Mouse (Mus musculus) Patski (cell line): ENCODE results near the gene F2r. TPM values are rescaled to one million over a fixed set of nuclear protein-coding genes. Genes with fewer than 3 reads are reported as not detected.

ENCODE experiments used
- ATAC-seq: fragments of 100-300 bp; one replicate; pipeline ENCODE4 v1.8.0; 2021
- CTCF ChIA-PET: fragments of 350-600 bp; sonication (Branson Sonifier 250); formaldehyde crosslinking; loops from one replicate; lab custom pipeline; 2022; ENCODE audit warnings: inconsistent platforms; lab: Charles Lee
- POLR2A ChIA-PET: fragments of 350-600 bp; sonication (Branson Sonifier 250); formaldehyde crosslinking; loops from one replicate; lab custom pipeline; 2022; ENCODE audit warnings: antibody characterized with exemption, inconsistent platforms; lab: Charles Lee
- DNase-seq: peaks from one replicate; pipeline ENCODE4 v3.0.0-alpha.2; 2011; ENCODE audit warnings: low read depth, low spot score
- H3K27me3 ChIP-seq: fragments of 371-371 bp; one replicate; pipeline ENCODE4 v1.5.1; 2021
- CTCF ChIP-seq: fragments of 100-300 bp; IDR thresholded peaks from one replicate; pipeline ENCODE4 v1.5.1; 2021
- in situ Hi-C: fragments of 300-500 bp; cut with MboI; formaldehyde crosslinking; loops from 3 replicates; pipeline ENCODE4 v1.11.1; 2018; ENCODE audit warnings: low pct_unique_long_range_greater_than_20kb, mixed read lengths
- polyA plus RNA-seq: library from polyadenylated mRNA; unstranded; gene quantifications from one replicate; pipeline ENCODE4 v1.2.3, GENCODE M21; 2021

Gene F2r
- polyA plus RNA-seq, 1 experiment from 2014 or later: 168 TPM

DNA sequence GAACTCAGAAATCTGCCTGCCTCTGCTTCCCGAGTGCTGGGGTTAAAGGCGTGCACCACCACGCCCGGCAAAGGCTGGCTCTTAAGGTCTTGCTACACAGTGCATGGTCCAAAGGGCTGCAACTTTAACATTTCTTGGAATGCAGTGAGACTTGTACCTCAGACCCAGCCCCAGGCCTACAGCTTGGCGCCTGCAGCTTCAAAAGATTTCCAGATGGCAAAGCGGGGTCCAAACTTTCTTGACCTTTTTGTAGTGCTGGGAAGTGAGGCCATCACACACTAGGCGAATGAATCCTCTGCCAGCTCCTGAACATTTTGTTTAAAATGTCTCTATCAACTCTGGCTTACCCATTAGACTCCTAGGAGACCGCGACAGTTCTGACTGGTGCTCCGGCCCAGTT, 20.7 kb downstream of the F2r start:
- no peaks in the 10 kb centered on the region for H3K27me3 ChIP-seq
- POLR2A ChIA-PET: interaction anchor here (0.6 kb wide), 1 partner anchor 33 kb away, joined by 3 read pairs; no protein-coding TSS in a partner anchor
- ATAC-seq (no peak), DNase-seq (no peak)
- CTCF ChIA-PET: no interaction called here
- no peak for TF ChIP-seq CTCF
- in situ Hi-C loops: no loop called here

DNA sequence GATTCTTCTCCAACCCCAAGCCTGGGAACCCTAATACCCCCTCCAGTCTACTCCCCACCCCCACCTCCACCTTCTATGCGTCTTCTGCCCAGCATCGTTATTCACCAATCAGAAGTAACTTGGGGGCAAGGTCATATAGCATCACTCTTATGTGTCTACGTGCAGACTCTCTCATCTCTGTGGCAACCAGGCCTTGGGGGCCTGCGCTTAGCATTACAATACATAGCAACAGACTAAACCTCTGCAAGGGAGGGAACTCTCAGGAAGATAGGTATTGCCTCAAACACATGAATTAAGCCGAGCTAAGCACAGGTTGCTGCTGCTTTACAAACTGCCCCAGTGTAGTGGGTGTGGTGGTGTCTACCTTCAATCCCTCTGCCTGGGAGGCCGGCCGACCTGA, 21.6 kb downstream of the F2r start:
- POLR2A ChIA-PET: no interaction called here
- ATAC-seq (no peak), DNase-seq (no peak)
- no peaks in the 10 kb centered on the region for H3K27me3 ChIP-seq
- TF ChIP-seq CTCF: no peak
- in situ Hi-C loops: no loop called here
- CTCF ChIA-PET: interaction anchor here (0.5 kb wide), 1 partner anchor 522 kb away, joined by 3 read pairs; no protein-coding TSS in a partner anchor

DNA sequence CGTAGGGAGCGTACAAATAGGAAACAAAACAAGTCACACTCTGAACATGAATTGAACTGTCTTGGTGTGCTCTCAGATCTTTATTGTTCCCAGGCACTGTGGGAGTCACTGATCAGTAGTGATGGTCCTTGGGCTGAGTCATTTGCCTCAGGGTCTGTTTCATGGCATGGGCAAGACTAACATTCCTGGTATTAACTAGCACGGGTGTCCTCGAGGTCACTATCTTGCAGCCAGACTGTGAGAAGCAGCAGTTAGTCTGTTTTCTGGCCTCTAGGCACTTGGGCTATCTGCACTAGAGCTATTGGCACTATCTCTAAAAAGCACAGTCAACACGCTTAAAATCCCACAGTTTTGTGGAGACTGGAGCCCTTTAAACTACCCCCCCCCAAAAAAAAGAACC, 22.4 kb downstream of the F2r start:
- POLR2A ChIA-PET: no interaction called here
- DNase-seq: no peak
- CTCF ChIA-PET: no interaction called here
- no peak for TF ChIP-seq CTCF
- ATAC-seq: no peak
- in situ Hi-C loops: no loop called here
- no peaks in the 10 kb centered on the region for H3K27me3 ChIP-seq

DNA sequence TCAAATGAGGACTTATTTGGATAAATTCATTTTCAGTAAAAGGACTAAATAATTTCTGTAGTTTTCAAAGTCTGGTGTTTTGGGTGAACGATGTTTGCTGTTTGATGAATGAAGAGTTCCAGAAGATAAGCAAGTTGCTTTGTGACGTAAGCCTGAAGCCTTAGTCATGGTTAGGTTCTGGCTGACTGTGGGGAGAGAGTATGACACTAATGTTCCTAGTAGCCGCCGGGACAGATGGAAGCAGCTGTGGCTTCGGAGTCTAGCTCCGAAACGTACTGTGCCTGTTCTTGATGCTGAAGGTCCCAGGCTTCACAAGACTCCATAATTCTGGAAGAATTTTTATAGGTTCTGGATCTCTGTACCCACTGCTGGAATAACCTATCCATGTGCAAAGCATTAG, 22.9 kb downstream of the F2r start:
- no peaks in the 10 kb centered on the region for H3K27me3 ChIP-seq
- TF ChIP-seq CTCF: no peak
- in situ Hi-C loops: no loop called here
- ATAC-seq (no peak), DNase-seq (no peak)
- POLR2A ChIA-PET: no interaction called here
- CTCF ChIA-PET: no interaction called here

DNA sequence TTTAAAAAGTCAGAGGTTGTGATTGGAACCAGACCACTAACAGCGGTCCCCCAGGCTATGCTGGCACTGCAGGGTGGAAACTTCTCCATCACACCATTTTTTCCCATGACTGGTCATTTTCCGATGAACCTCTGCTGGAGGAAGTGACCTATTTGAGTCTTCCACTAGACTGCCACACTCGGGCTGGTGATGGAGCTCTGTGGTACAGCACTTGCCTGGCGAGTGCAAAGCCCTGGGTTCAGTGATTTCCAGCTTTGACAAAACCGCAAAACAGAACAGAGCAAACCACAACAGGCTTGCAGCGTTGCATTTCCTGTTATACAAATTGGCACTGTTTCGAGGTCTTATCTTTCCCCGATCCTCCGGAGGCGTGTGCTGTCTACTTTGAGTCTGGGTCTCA, 25.4 kb downstream of the F2r start:
- POLR2A ChIA-PET: no interaction called here
- no peaks in the 10 kb centered on the region for H3K27me3 ChIP-seq
- no peak for DNase-seq
- in situ Hi-C loops: no loop called here
- CTCF ChIA-PET: no interaction called here
- no peak for TF ChIP-seq CTCF
- no peak for ATAC-seq

DNA sequence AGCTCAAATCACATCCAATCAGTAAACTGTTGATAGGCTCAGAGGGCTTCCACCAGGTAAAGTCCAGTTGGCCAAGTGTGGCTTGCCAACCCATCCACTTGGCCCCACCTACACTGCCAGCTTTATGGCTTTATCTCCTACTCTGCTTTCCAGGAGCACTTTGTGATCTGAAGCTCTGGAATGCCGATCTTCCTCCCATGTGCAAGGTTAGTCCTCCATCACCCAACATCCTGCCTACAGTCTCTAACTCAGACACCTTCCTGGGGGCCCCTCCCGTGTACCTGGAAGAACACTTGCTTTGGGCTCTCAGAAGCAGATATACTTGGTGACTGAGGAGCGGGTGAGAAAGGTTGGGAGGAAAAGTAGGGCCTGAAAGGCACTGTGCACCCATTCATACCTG, 26.7 kb downstream of the F2r start:
- H3K27me3 ChIP-seq: no peaks in the 10 kb centered on the region
- in situ Hi-C loops: no loop called here
- POLR2A ChIA-PET: no interaction called here
- DNase-seq (no peak), ATAC-seq (no peak)
- TF ChIP-seq CTCF: no peak
- CTCF ChIA-PET: no interaction called here

DNA sequence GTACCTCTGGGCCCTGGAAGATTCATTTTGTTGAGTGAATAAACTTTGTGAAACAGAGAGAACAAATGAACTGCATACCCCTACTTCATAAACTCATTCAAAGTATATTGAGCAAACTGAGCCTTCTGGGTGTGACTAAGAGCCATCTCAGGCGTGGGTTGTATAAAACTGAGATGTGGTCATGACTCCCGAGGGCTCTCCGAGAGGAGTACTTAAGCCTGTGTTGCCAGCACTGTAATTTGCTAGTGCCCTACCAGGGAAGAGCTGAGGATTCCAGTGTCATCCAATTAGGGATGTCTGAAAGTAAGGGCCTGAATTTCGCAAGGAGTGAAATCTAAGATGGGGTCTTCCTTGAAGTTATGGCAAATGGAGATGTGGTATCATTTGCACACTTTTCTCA, 30.7 kb downstream of the F2r start:
- TF ChIP-seq CTCF: no peak
- DNase-seq (no peak), ATAC-seq (no peak)
- in situ Hi-C loops: no loop called here
- POLR2A ChIA-PET: no interaction called here
- no peaks in the 10 kb centered on the region for H3K27me3 ChIP-seq
- CTCF ChIA-PET: interaction anchor here (1.4 kb wide), 1 partner anchor 25 kb away, joined by 3 read pairs; no protein-coding TSS in a partner anchor

DNA sequence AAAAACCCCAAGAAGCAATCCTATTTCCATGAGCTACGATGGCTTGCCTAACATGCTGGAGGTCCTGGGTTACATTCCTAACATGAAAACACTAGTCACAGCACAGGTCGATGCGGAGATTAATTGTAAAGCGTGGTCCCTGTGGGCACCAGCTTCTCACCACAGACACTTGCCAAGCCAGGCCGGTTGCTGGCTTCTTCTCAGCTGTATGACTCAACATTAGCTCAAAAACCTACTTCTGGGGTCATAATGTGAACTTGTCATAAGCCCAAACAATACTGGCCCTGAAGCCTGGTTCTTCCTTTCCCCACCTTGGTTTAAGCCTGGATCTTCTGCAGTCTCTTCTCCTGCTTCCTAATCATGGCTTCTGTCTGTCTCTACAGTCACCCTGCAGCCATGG, 33.4 kb downstream of the F2r start:
- POLR2A ChIA-PET: no interaction called here
- ATAC-seq: no peak
- CTCF ChIA-PET: no interaction called here
- DNase-seq: no peak
- TF ChIP-seq CTCF: no peak
- no peaks in the 10 kb centered on the region for H3K27me3 ChIP-seq
- in situ Hi-C loops: no loop called here

DNA sequence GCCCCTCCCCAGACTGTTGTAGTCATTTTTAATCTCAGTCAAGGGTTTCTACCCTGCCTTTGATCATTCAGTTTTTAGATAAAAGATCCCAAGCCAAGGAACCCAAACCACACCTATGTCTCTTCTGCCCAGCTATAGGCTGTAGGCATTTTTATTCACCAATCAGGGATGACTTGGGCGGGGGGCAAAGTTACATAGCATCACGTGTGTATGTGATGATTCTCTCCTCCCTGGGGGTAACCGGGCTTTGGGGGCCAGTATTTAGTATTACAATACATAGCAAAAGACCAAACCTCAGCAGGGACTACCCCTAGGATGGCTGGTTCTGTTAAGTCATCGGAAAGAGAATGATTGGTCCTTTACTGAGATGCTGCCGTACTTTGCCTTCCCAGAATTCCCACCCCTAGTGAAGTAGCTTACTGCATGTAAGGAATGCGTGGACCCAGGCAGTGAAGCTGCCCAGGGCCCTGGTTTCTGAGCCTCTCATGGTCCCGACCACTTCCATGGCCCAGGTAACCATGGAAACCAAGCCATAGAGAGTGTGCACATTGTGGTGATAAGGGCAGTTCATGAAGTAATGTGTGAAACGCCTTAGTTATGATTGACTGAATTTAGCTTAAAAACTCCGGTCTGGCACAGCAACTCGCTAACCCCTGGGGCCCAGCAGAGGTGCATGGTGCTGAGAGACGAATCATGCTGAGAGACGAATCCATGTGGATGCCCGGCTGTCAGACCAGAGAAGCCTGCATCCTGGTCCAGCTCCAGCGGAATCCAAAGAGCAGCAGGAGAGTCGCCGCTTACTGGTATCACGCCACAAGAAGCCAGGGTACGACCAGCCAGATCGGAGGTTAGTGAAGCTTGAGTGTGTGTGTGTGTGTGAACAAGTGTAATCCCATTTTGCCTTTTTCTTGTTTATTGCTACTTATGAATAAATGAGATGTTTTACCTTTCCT, 34.8 kb downstream of the F2r start:
- ChIA-PET POLR2A (no interaction called here), CTCF (no interaction called here)
- TF ChIP-seq CTCF: no peak
- ATAC-seq (no peak), DNase-seq (no peak)
- in situ Hi-C loops: no loop called here
- no peaks in the 10 kb centered on the region for H3K27me3 ChIP-seq

DNA sequence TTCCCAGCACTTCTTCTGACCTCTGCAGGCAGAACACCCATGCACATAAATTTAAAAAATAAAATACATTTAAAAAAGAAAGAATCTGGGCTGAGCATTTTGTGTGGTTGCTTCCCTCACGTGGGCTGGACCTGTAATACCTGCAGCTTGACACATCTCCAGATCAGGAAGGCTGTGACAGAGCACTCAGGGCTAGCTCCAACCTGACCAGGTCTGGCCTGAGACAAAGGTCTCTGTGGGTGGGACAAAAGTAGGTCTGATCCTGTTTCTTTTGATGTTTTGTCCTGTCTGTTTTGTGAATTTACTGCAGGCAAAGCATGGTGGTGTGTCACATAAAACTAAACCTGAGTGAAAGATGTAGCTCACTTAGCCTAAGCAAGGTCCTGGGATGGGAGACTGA, 36.4 kb downstream of the F2r start:
- DNase-seq (no peak), ATAC-seq (no peak)
- ChIA-PET CTCF (interaction anchor here (1.0 to 1.3 kb wide), 3 partner anchors 55 to 99 kb away, joined by 3 read pairs; no protein-coding TSS in a partner anchor), POLR2A (interaction anchor here (0.5 kb wide), 1 partner anchor 207 kb away, joined by 5 read pairs; no protein-coding TSS in a partner anchor)
- H3K27me3 ChIP-seq: no peaks in the 10 kb centered on the region
- in situ Hi-C loops: no loop called here
- TF ChIP-seq CTCF: no peak

DNA sequence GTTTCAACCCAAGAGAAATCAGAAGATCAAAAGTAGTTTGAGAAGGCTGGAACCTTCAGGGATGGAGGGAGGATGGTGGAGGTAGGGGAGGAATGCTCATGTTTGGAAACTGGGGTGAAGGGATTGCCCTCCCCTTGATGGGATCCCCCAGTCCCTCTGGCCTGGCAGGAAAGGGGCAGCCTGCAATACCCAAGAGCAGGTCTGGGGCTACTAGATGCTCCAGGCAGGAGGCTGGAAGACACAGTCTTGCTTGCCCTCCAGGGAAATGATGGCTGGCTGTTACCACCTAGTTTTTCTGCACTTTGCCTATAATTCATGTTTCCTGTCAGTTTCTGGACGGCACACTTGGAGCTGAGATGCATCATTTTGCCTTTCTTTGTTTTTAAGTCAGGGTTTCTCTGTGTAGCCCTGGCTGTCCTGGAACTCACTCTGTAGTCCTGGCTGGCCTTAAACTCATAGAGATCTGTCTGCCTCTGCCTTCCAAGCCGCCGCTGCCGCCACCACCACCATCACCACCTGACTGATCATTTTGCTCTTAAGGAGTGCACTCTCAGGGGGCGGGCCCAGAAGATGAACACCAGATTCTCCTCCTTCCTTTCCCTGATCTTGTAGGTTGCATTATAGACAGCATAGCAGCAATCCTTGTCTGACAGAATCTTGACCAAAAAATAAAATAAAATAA, 40.1 kb downstream of the F2r start:
- no peak for DNase-seq
- no peak for ATAC-seq
- ChIA-PET POLR2A (no interaction called here), CTCF (no interaction called here)
- in situ Hi-C loops: no loop called here
- no peak for TF ChIP-seq CTCF
- no peaks in the 10 kb centered on the region for H3K27me3 ChIP-seq
